Mouse (Mus musculus) cerebellum, adult 11-12 months (tissue): ENCODE measurements around the gene Cdc42bpb.
A peak's percentile ranks its signal among the peaks of the same experiment; 100 is the strongest.

ENCODE experiments used
- DNase-seq: peaks from one replicate; pipeline ENCODE4 v3.0.0; 2022

Cdc42bpb gene

GRCm38 (mm10) chr12:111385883-111386641 is 8.5 kb upstream of the Cdc42bpb start:
- DNase-seq = no peak

GRCm38 (mm10) chr12:111378812-111379211 is 1.3 kb upstream of the Cdc42bpb start:
- DNase-seq = no peak

- peak; percentile 70 for DNase-seq
Measured at GRCm38 (mm10) chr12:111377986-111378490, 520 bp upstream of the Cdc42bpb start.

- peak; percentile 69 for DNase-seq
Measured at GRCm38 (mm10) chr12:111376826-111377331, 639 bp downstream of the Cdc42bpb start.

- DNase-seq = no peak
Measured at GRCm38 (mm10) chr12:111376053-111376452, 1.5 kb downstream of the Cdc42bpb start.

- no peak for DNase-seq
Measured at GRCm38 (mm10) chr12:111375559-111375958, 2.0 kb downstream of the Cdc42bpb start.

- DNase-seq = no peak
Measured at GRCm38 (mm10) chr12:111374727-111375126, 2.8 kb downstream of the Cdc42bpb start.

- no peak for DNase-seq
Measured at GRCm38 (mm10) chr12:111373411-111373810, 4.1 kb downstream of the Cdc42bpb start.

GRCm38 (mm10) chr12:111371905-111372304 is 5.6 kb downstream of the Cdc42bpb start:
- DNase-seq = no peak

GRCm38 (mm10) chr12:111370249-111370648 is 7.3 kb downstream of the Cdc42bpb start:
- DNase-seq = no peak

GRCm38 (mm10) chr12:111367065-111367464 is 10.5 kb downstream of the Cdc42bpb start:
- DNase-seq = no peak

- DNase-seq = no peak
Measured at GRCm38 (mm10) chr12:111364234-111364633, 13.3 kb downstream of the Cdc42bpb start.

- no peak for DNase-seq
Measured at GRCm38 (mm10) chr12:111361319-111362098, 16.0 kb downstream of the Cdc42bpb start.

- peak; percentile 68 for DNase-seq
Measured at GRCm38 (mm10) chr12:111360671-111361070, 16.8 kb downstream of the Cdc42bpb start.

- DNase-seq = peak; percentile 57
Measured at GRCm38 (mm10) chr12:111356216-111356615, 21.3 kb downstream of the Cdc42bpb start.

GRCm38 (mm10) chr12:111354142-111354541 is 23.4 kb downstream of the Cdc42bpb start:
- no peak for DNase-seq

- no peak for DNase-seq
Measured at GRCm38 (mm10) chr12:111353439-111353915, 24.0 kb downstream of the Cdc42bpb start.

GRCm38 (mm10) chr12:111353008-111353407 is 24.5 kb downstream of the Cdc42bpb start:
- DNase-seq = no peak

- no peak for DNase-seq
Measured at GRCm38 (mm10) chr12:111352520-111352919, 25.0 kb downstream of the Cdc42bpb start.

GRCm38 (mm10) chr12:111349540-111350231 is 27.8 kb downstream of the Cdc42bpb start:
- DNase-seq = peak; percentile 58

GRCm38 (mm10) chr12:111343956-111344355 is 33.6 kb downstream of the Cdc42bpb start:
- DNase-seq = no peak

GRCm38 (mm10) chr12:111340692-111341091 is 36.8 kb downstream of the Cdc42bpb start:
- no peak for DNase-seq

- DNase-seq = no peak
Measured at GRCm38 (mm10) chr12:111337864-111338354, 39.6 kb downstream of the Cdc42bpb start.
